Mouse (Mus musculus) MEL (cell line): Measurements from ENCODE around the gene Gm6096. TPM values are rescaled to one million over a fixed set of nuclear protein-coding genes. Genes with fewer than 3 reads are reported as not detected.

Experiments used
- DNase-seq: peaks from one replicate; pipeline ENCODE4 v3.0.0; 2011; ENCODE audit warnings: low read depth, low spot score
- H3K27ac ChIP-seq: 2 replicates; pipeline ENCODE4 v1.5.1; 2012; ENCODE audit warnings: low read depth, mild to moderate bottlenecking, control low read depth, low read length, moderate library complexity; ENCODE audit not compliant: control insufficient read depth
- H3K27me3 ChIP-seq, 2 experiments: fragments of 150-350 bp in 1 of 2; sonication (generic) in 1 of 2; 2 replicates each; pipeline ENCODE4 v1.6.1; 2012; ENCODE audit warnings: low read length in 2 of 2, mild to moderate bottlenecking in 2 of 2, improper control_type of control experiment in 1 of 2, moderate library complexity in 1 of 2; ENCODE audit not compliant: insufficient read depth in 2 of 2, control insufficient read depth in 1 of 2
- H3K36me3 ChIP-seq, 2 experiments: 2 replicates each; pipeline ENCODE4 v1.6.1; 2012 to 2014; ENCODE audit warnings: low read length in 2 of 2, improper control_type of control experiment in 1 of 2, inconsistent platforms in 1 of 2, mild to moderate bottlenecking in 1 of 2; ENCODE audit not compliant: insufficient read depth in 2 of 2, control insufficient read depth in 1 of 2
- H3K4me1 ChIP-seq, 2 experiments: fragments of 150-350 bp in 1 of 2; sonication (generic) in 1 of 2; 2 replicates each; pipeline ENCODE4 v1.6.1; 2012; ENCODE audit warnings: low read length in 2 of 2, improper control_type of control experiment in 1 of 2, mild to moderate bottlenecking in 1 of 2; ENCODE audit not compliant: insufficient read depth in 2 of 2, control insufficient read depth in 1 of 2
- H3K4me3 ChIP-seq, 2 experiments: fragments of 150-350 bp in 1 of 2; sonication (generic) in 1 of 2; 2 replicates each; pipeline ENCODE4 v1.5.1; 2012; ENCODE audit warnings: low read depth in 2 of 2, low read length in 2 of 2, mild to moderate bottlenecking in 2 of 2, moderate library complexity in 2 of 2, control low read depth in 1 of 2, improper control_type of control experiment in 1 of 2; ENCODE audit not compliant: control insufficient read depth in 1 of 2, insufficient read depth in 1 of 2
- H3K79me2 ChIP-seq: 2 replicates; pipeline ENCODE4 v1.6.1; 2012; ENCODE audit warnings: mild to moderate bottlenecking, low read length, moderate library complexity; ENCODE audit not compliant: control insufficient read depth, poor library complexity, insufficient read depth
- H3K9ac ChIP-seq: 2 replicates; pipeline ENCODE4 v1.6.1; 2012; ENCODE audit warnings: low read depth, mild to moderate bottlenecking, control low read depth, low read length, moderate library complexity; ENCODE audit not compliant: control insufficient read depth, poor library complexity, severe bottlenecking
- H3K9me3 ChIP-seq: fragments of 150-350 bp; sonication (generic); replicated peaks from 2 replicates; pipeline ENCODE4 v1.6.1; 2012; ENCODE audit warnings: mild to moderate bottlenecking, low read length, improper control_type of control experiment, moderate library complexity; ENCODE audit not compliant: insufficient read depth
- CHD2 ChIP-seq: IDR thresholded peaks from 2 replicates; pipeline ENCODE4 v1.6.1; 2011; ENCODE audit warnings: low read length, improper control_type of control experiment
- CTCF ChIP-seq, 3 experiments: IDR thresholded peaks in 2 of 3; conservative IDR thresholded peaks in 1 of 3; 2 replicates each; pipeline ENCODE4 v1.5.1; 2011 to 2012; ENCODE audit warnings: low read length in 3 of 3, low read depth in 2 of 3, mild to moderate bottlenecking in 2 of 3, improper control_type of control experiment in 1 of 3, inconsistent platforms in 1 of 3, mixed read lengths in 1 of 3, moderate library complexity in 1 of 3; ENCODE audit not compliant: control insufficient read depth in 1 of 3, insufficient read depth in 1 of 3, poor library complexity in 1 of 3, severe bottlenecking in 1 of 3
- E2F4 ChIP-seq: IDR thresholded peaks from 2 replicates; pipeline ENCODE4 v1.6.1; 2011; ENCODE audit warnings: low read depth, low read length, improper control_type of control experiment, borderline replicate concordance
- EP300 ChIP-seq, 2 experiments: IDR thresholded peaks; 2 replicates each; pipeline ENCODE4 v1.6.1; 2011; ENCODE audit warnings: improper control_type of control experiment in 2 of 2, low read length in 2 of 2, low read depth in 1 of 2, mild to moderate bottlenecking in 1 of 2
- GABPA ChIP-seq: IDR thresholded peaks from 2 replicates; pipeline ENCODE4 v1.6.1; 2012; ENCODE audit warnings: low read depth, mild to moderate bottlenecking, inconsistent platforms, low read length, improper control_type of control experiment, moderate library complexity
- GATA1 ChIP-seq: IDR thresholded peaks from 2 replicates; pipeline ENCODE4 v1.6.1; 2011; ENCODE audit warnings: low read depth, low read length, improper control_type of control experiment
- JUND ChIP-seq: IDR thresholded peaks from 2 replicates; pipeline ENCODE4 v1.6.1; 2011; ENCODE audit warnings: low read depth, mild to moderate bottlenecking, improper control_type of control experiment, low read length
- KAT2A ChIP-seq: conservative IDR thresholded peaks from 2 replicates; pipeline ENCODE4 v1.6.1; 2012; ENCODE audit warnings: low read depth, low read length, improper control_type of control experiment, inconsistent platforms
- MAX ChIP-seq: IDR thresholded peaks from 2 replicates; pipeline ENCODE4 v1.6.1; 2011; ENCODE audit warnings: low read length, improper control_type of control experiment
- MAZ ChIP-seq: IDR thresholded peaks from 2 replicates; pipeline ENCODE4 v1.6.1; 2012; ENCODE audit warnings: low read depth, mild to moderate bottlenecking, inconsistent platforms, low read length, improper control_type of control experiment
- MEF2A ChIP-seq: IDR thresholded peaks from 2 replicates; pipeline ENCODE4 v1.6.1; 2014; ENCODE audit warnings: low read depth, mild to moderate bottlenecking, inconsistent platforms, low read length, improper control_type of control experiment; ENCODE audit not compliant: poor library complexity, insufficient replicate concordance, severe bottlenecking; ENCODE audit errors: extremely low read depth
- MXI1 ChIP-seq: IDR thresholded peaks from 2 replicates; pipeline ENCODE4 v1.6.1; 2011; ENCODE audit warnings: mild to moderate bottlenecking, low read depth, low read length, improper control_type of control experiment
- NELFE ChIP-seq: IDR thresholded peaks from 2 replicates; pipeline ENCODE4 v1.6.1; 2011; ENCODE audit warnings: low read depth, low read length, improper control_type of control experiment
- NRF1 ChIP-seq: IDR thresholded peaks from 2 replicates; pipeline ENCODE4 v1.6.1; 2014; ENCODE audit warnings: low read depth, mild to moderate bottlenecking, inconsistent platforms, low read length, improper control_type of control experiment, moderate library complexity; ENCODE audit not compliant: poor library complexity, insufficient read depth, severe bottlenecking
- POLR2A ChIP-seq, 2 experiments: IDR thresholded peaks; 2 replicates each; pipeline ENCODE4 v1.6.1; 2011 to 2012; ENCODE audit warnings: low read length in 2 of 2, mild to moderate bottlenecking in 2 of 2, control low read depth in 1 of 2, improper control_type of control experiment in 1 of 2, low read depth in 1 of 2, moderate library complexity in 1 of 2; ENCODE audit not compliant: control insufficient read depth in 1 of 2, insufficient read depth in 1 of 2, poor library complexity in 1 of 2
- POLR2AphosphoS5 ChIP-seq: IDR thresholded peaks from 2 replicates; pipeline ENCODE4 v1.6.1; 2012; ENCODE audit warnings: low read depth, borderline replicate concordance, mild to moderate bottlenecking, inconsistent platforms, low read length, moderate library complexity, mixed read lengths
- RAD21 ChIP-seq: IDR thresholded peaks from 2 replicates; pipeline ENCODE4 v1.6.1; 2011; ENCODE audit warnings: mild to moderate bottlenecking, low read depth, low read length, improper control_type of control experiment
- SIN3A ChIP-seq: IDR thresholded peaks from 2 replicates; pipeline ENCODE4 v1.6.1; 2012; ENCODE audit warnings: low read length, improper control_type of control experiment, inconsistent platforms
- UBTF ChIP-seq: IDR thresholded peaks from 2 replicates; pipeline ENCODE4 v1.6.1; 2012; ENCODE audit warnings: low read depth, mild to moderate bottlenecking, inconsistent platforms, low read length, improper control_type of control experiment, moderate library complexity, borderline replicate concordance; ENCODE audit not compliant: insufficient read depth
- ZMIZ1 ChIP-seq: IDR thresholded peaks from 2 replicates; pipeline ENCODE4 v1.6.1; 2012; ENCODE audit warnings: low read depth, mild to moderate bottlenecking, inconsistent platforms, low read length, improper control_type of control experiment, moderate library complexity
- polyA plus RNA-seq, 2 experiments: library from polyadenylated mRNA; stranded (reverse) in 1 of 2; unstranded in 1 of 2; fragments of >175 nt in 1 of 2; fragments of >200 nt in 1 of 2; gene quantifications; 2 replicates each; pipeline versions ENCODE4 v1.2.1 to v1.2.4; 2012; ENCODE audit warnings: low replicate concordance in 2 of 2, low read depth in 1 of 2; ENCODE audit not compliant: insufficient read length in 2 of 2, insufficient read depth in 1 of 2, missing spikeins in 1 of 2
- total RNA-seq: library from RNA; depleted of rRNA; stranded (reverse); fragments of 300-350 nt; gene quantifications from 2 replicates; pipeline ENCODE4 v1.2.3, GENCODE M21; 2012

Gene Gm6096
- total and polyA plus RNA-seq, 3 experiments, result not detected

- TF ChIP-seq CTCF (IDR thresholded peaks at IDR 0.05 in 2 of 3, conservative IDR thresholded peaks at IDR 0.05 in 1 of 3; ENCODE audit: control insufficient read depth in 1 of 3, insufficient read depth in 1 of 3, low read depth in 2 of 3, low read length in 3 of 3, poor library complexity in 1 of 3, severe bottlenecking in 1 of 3) (peak; percentile 31 to 40 (median 40); a peak in 4 of 6 replicates), POLR2AphosphoS5 (no peak), KAT2A (no peak), JUND (no peak), UBTF (no peak), E2F4 (no peak), SIN3A (no peak), MAX (no peak), MAZ (no peak)
- no peaks in the 10 kb centered on the region for H3K27me3 ChIP-seq
- H3K36me3 ChIP-seq, result peaks cover 0 to 9% of the 10 kb centered on the region in 2 experiments; a peak in 2 of 4 replicates
- H3K9me3 ChIP-seq, result no peaks in the 10 kb centered on the region
- H3K9ac ChIP-seq, result no peak overlapping the region
- no peak overlapping the region for H3K4me3 ChIP-seq
- H3K27ac ChIP-seq, result no peak overlapping the region
- H3K4me1 ChIP-seq, result no peaks in the 10 kb centered on the region
- H3K79me2 ChIP-seq, result no peaks in the 10 kb centered on the region
- no peak for DNase-seq
These were observed 42.7 kb upstream of the Gm6096 start for GRCm38 (mm10) chr7:34208027-34208745.

GRCm38 (mm10) chr7:34213281-34213680 is 37.6 kb upstream of the Gm6096 start:
- Histone ChIP-seq H3K4me3 (no peak overlapping the region), H3K4me1 (no peaks in the 10 kb centered on the region), H3K9ac (no peak overlapping the region), H3K27ac (no peak overlapping the region), H3K27me3 (no peaks in the 10 kb centered on the region), H3K36me3 (peaks cover 0 to 25% of the 10 kb centered on the region in 2 experiments; a peak in 2 of 4 replicates), H3K79me2 (peaks cover 2% of the 10 kb centered on the region; the same call in 1 of the 2 replicates), H3K9me3 (no peaks in the 10 kb centered on the region)
- TF ChIP-seq MXI1, result no peak
- no peak for TF ChIP-seq RAD21
- no peak for TF ChIP-seq GATA1
- TF ChIP-seq POLR2A (IDR thresholded peaks at IDR 0.05; ENCODE audit: control insufficient read depth in 1 of 2, insufficient read depth in 1 of 2, low read depth in 1 of 2, low read length in 2 of 2, poor library complexity in 1 of 2), result no peak
- TF ChIP-seq NRF1, result no peak
- TF ChIP-seq MAX, result no peak
- no peak for TF ChIP-seq MEF2A
- TF ChIP-seq SIN3A, result no peak
- no peak for TF ChIP-seq CTCF (IDR thresholded peaks at IDR 0.05 in 2 of 3, conservative IDR thresholded peaks at IDR 0.05 in 1 of 3; ENCODE audit: control insufficient read depth in 1 of 3, insufficient read depth in 1 of 3, low read depth in 2 of 3, low read length in 3 of 3, poor library complexity in 1 of 3, severe bottlenecking in 1 of 3)
- no peak for TF ChIP-seq GABPA
- no peak for TF ChIP-seq ZMIZ1
- no peak for TF ChIP-seq EP300 (IDR thresholded peaks at IDR 0.05; ENCODE audit: low read depth in 1 of 2, low read length in 2 of 2)
- TF ChIP-seq NELFE, result no peak
- TF ChIP-seq CHD2, result no peak
- no peak for DNase-seq
